Mouse (Mus musculus) central nervous system, embryonic 11.5 days (tissue): ENCODE data around the gene Eif3a. TPM values are rescaled to one million over a fixed set of nuclear protein-coding genes. Genes with fewer than 3 reads are reported as not detected.

Experiments
- polyA plus RNA-seq: library from polyadenylated mRNA; depleted of rRNA; stranded (reverse); fragments of >200 nt; gene quantifications from 2 replicates; pipeline ENCODE4 v1.2.3, GENCODE M21; 2012; rRNA removed

Gene Eif3a
- 177 and 448 TPM in 2 replicates for polyA plus RNA-seq

GRCm38 (mm10) chr19:60790551-60791161 lies at the start of gene Eif3a:
TSS of gene Eif3a (minus strand) at chr19:60790658.

GRCm38 (mm10) chr19:60811098-60812035 lies 20.9 kb upstream of the Eif3a start, which contains the start of gene Fam45a:
TSS of gene Fam45a (plus strand) at chr19:60811585.

GRCm38 (mm10) chr19:60755438-60756191 lies 34.8 kb downstream of the Eif3a start, which contains the start of gene Nanos1:
TSS of gene Nanos1 (plus strand) at chr19:60755987.

Other genes with a start within 250 kb of the Eif3a start
- gene Cacul1, start 209.6 kb downstream of the Eif3a start, polyA plus RNA-seq, result 21.8 and 26.5 TPM in 2 replicates
- 4.3 and 4.5 TPM in 2 replicates for gene Nanos1, start 34.7 kb downstream of the Eif3a start, polyA plus RNA-seq
- 35.1 and 35.4 TPM in 2 replicates for gene Fam45a, start 20.9 kb upstream of the Eif3a start, polyA plus RNA-seq
- gene Sfxn4, start 70.8 kb upstream of the Eif3a start, polyA plus RNA-seq, result 5.8 and 12.0 TPM in 2 replicates
- gene Prdx3, start 83.9 kb upstream of the Eif3a start, polyA plus RNA-seq, result 73.9 and 99.6 TPM in 2 replicates
- gene Grk5, start 99.1 kb upstream of the Eif3a start, polyA plus RNA-seq, result 4.9 and 5.5 TPM in 2 replicates